Mouse (Mus musculus) midbrain, embryonic 16.5 days (tissue): ENCODE data around the gene Atp2c2. TPM values are rescaled to one million over a fixed set of nuclear protein-coding genes. Genes with fewer than 3 reads are reported as not detected.

Experiments
- ATAC-seq: fragments of 200-750 bp; cut with Nextera tagmentation; 2 replicates; pipeline ENCODE4 v1.8.0; 2017; ENCODE audit warnings: moderate TSS enrichment
- H3K27ac ChIP-seq: fragments of 300-500 bp; sonication (generic); 2 replicates; pipeline ENCODE4 v1.5.1; 2014; ENCODE audit warnings: mild to moderate bottlenecking, low read length, mixed read lengths
- H3K27me3 ChIP-seq: fragments of 300-500 bp; sonication (generic); 2 replicates; pipeline ENCODE4 v1.6.1; 2014; ENCODE audit warnings: low read depth, low read length, mixed read lengths; ENCODE audit not compliant: control insufficient read depth, insufficient read depth
- H3K36me3 ChIP-seq: fragments of 300-500 bp; sonication (generic); 2 replicates; pipeline ENCODE4 v1.6.1; 2014; ENCODE audit warnings: mild to moderate bottlenecking, low read length, moderate library complexity, mixed read lengths; ENCODE audit not compliant: control insufficient read depth, insufficient read depth
- H3K4me1 ChIP-seq: fragments of 300-500 bp; sonication (generic); 2 replicates; pipeline ENCODE4 v1.6.1; 2014; ENCODE audit warnings: mild to moderate bottlenecking, low read length, mixed read lengths; ENCODE audit not compliant: control insufficient read depth, insufficient read depth
- H3K4me2 ChIP-seq: fragments of 300-500 bp; sonication (generic); 2 replicates; pipeline ENCODE4 v1.6.1; 2014; ENCODE audit warnings: mild to moderate bottlenecking, low read length, mixed read lengths
- H3K4me3 ChIP-seq: fragments of 300-500 bp; sonication (generic); 2 replicates; pipeline ENCODE4 v1.5.1; 2014; ENCODE audit warnings: low read depth, mild to moderate bottlenecking, low read length, moderate library complexity, mixed read lengths
- H3K9ac ChIP-seq: fragments of 300-500 bp; sonication (generic); 2 replicates; pipeline ENCODE4 v1.6.1; 2014; ENCODE audit warnings: low read depth, low read length, mixed read lengths
- H3K9me3 ChIP-seq: fragments of 300-500 bp; sonication (generic); replicated peaks from 2 replicates; pipeline ENCODE4 v1.6.1; 2014; ENCODE audit warnings: mild to moderate bottlenecking, low read length, mixed read lengths; ENCODE audit not compliant: control insufficient read depth, poor library complexity, severe bottlenecking
- WGBS: fragments of 180-500 bp; shearing (Covaris S2); extraction: QIAGEN DNeasy Blood & Tissue Kit; methylation state at CpG from one replicate; pipeline ENCODE4 v1.1.7; 2014; 5-methylcytosine and 5-hydroxymethylcytosine counted together
- polyA plus RNA-seq: library from polyadenylated mRNA; unstranded; fragments of >200 nt; fragmentation: Nextera tagmentation; extraction: Ambion mirVana; gene quantifications from 2 replicates; pipeline ENCODE4 v1.2.1, GENCODE M21; 2015

Gene Atp2c2
- polyA plus RNA-seq, 1 experiment from 2014 or later = 0.18 TPM

DNA sequence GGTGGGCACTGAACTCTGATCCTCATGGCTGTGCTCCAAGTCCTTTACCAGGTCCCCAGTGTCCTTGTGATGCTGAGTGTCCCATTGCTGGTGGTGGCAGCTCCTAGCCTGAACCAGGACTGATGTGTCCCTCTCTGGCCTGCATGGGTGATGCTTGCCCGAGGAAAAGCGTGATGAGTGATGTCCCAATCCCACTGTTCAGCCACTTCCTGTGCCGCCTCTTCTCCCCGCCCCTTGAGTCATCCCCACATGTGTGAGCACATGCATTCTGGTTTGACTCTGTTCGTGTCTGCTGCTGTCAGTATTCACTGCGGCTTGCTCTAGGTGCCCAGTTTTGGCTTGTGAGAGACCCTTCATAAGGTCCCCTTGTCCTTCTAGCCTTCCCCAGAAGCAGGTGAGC lies 12.4 kb downstream of the Atp2c2 start:
- Histone ChIP-seq H3K36me3 (no peaks in the 10 kb centered on the region), H3K9me3 (no peaks in the 10 kb centered on the region), H3K4me2 (no peak overlapping the region), H3K27ac (no peak overlapping the region), H3K4me1 (no peaks in the 10 kb centered on the region), H3K27me3 (no peaks in the 10 kb centered on the region), H3K9ac (no peak overlapping the region), H3K4me3 (no peak overlapping the region)
- 89% methylated on average over 6 of the region's 6 CpGs for WGBS
- no peak for ATAC-seq

DNA sequence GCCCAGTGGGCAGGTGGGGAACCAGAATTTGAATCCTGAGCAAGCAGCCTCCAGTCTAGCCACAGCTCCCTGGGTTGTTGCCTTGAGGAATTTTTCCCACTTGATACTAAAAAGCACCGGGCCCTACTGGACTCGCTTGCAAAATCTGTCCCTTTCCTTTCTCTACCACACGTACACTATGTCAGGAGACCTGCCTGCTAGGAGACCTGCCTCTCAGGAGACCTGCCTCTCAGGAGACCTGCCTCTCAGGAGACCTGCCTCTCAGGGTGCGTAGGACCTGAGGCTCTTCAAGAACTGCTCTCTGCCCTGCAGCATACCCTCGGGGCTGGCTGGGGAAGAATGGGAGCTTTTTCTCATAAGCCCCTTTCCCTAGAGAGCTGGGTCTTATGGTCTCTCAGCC lies 13.6 kb downstream of the Atp2c2 start:
- no peak overlapping the region for H3K27ac ChIP-seq
- H3K4me3 ChIP-seq = no peak overlapping the region
- WGBS = 76% methylated on average over 5 of the region's 5 CpGs
- ATAC-seq = no peak
- no peaks in the 10 kb centered on the region for H3K36me3 ChIP-seq
- no peaks in the 10 kb centered on the region for H3K4me1 ChIP-seq
- no peaks in the 10 kb centered on the region for H3K9me3 ChIP-seq
- no peak overlapping the region for H3K4me2 ChIP-seq
- no peak overlapping the region for H3K9ac ChIP-seq
- H3K27me3 ChIP-seq = no peaks in the 10 kb centered on the region

- H3K36me3 ChIP-seq = no peaks in the 10 kb centered on the region
- no peaks in the 10 kb centered on the region for H3K27me3 ChIP-seq
- H3K9ac ChIP-seq = no peak overlapping the region
- ATAC-seq = no peak
- H3K4me1 ChIP-seq = no peaks in the 10 kb centered on the region
- H3K9me3 ChIP-seq = no peaks in the 10 kb centered on the region
- no peak overlapping the region for H3K27ac ChIP-seq
- 78% methylated on average over 12 of the region's 12 CpGs for WGBS
- no peak overlapping the region for H3K4me3 ChIP-seq
- H3K4me2 ChIP-seq = no peak overlapping the region
These were observed 15.4 kb downstream of the Atp2c2 start for GRCm38 (mm10) chr8:119715221-119715620.

DNA sequence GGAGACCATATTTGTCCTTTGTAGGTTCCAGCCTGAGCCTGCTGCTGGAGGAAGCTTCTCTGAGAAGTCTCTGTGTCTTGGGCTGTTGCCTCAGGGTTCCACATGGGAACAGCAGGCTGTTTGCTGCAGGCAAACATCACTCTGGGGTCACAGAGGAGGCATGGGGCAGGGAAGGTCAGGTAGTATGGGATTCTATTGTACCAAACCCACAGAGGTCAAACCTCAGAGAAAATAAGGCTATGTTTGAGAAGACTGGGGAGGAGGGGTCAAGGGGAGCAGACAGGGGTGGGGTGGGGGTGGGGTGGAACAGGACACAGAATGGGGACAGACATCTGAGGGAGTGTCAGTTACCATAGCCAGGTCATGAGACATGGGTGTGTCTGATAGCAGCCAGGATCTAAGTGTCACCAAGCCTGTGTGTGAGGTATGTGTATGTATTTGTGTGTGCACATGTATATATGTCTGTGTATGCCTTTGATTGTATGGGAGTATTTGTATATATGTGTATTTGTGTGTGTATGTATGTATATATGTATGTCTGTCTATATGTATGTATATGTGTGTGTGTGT lies 17.0 kb downstream of the Atp2c2 start:
- H3K9me3 ChIP-seq = no peaks in the 10 kb centered on the region
- H3K27me3 ChIP-seq = no peaks in the 10 kb centered on the region
- no peak overlapping the region for H3K4me3 ChIP-seq
- no peaks in the 10 kb centered on the region for H3K36me3 ChIP-seq
- no peaks in the 10 kb centered on the region for H3K4me1 ChIP-seq
- no peak overlapping the region for H3K4me2 ChIP-seq
- no peak overlapping the region for H3K9ac ChIP-seq
- no peak for ATAC-seq
- H3K27ac ChIP-seq = no peak overlapping the region

GRCm38 (mm10) chr8:119717765-119718164 lies 18.0 kb downstream of the Atp2c2 start:
- ATAC-seq = no peak
- H3K9me3 ChIP-seq = no peaks in the 10 kb centered on the region
- H3K4me1 ChIP-seq = no peaks in the 10 kb centered on the region
- no peak overlapping the region for H3K4me2 ChIP-seq
- no peak overlapping the region for H3K9ac ChIP-seq
- no peaks in the 10 kb centered on the region for H3K36me3 ChIP-seq
- H3K4me3 ChIP-seq = no peak overlapping the region
- H3K27me3 ChIP-seq = no peaks in the 10 kb centered on the region
- H3K27ac ChIP-seq = no peak overlapping the region
- 64% methylated on average over 9 of the region's 9 CpGs for WGBS

GRCm38 (mm10) chr8:119719011-119719501 lies 19.2 kb downstream of the Atp2c2 start:
- H3K27ac ChIP-seq = no peak overlapping the region
- H3K4me2 ChIP-seq = no peak overlapping the region
- H3K27me3 ChIP-seq = no peaks in the 10 kb centered on the region
- ATAC-seq = no peak
- WGBS = 54% methylated on average over 12 of the region's 12 CpGs
- no peak overlapping the region for H3K4me3 ChIP-seq
- no peak overlapping the region for H3K9ac ChIP-seq
- H3K36me3 ChIP-seq = no peaks in the 10 kb centered on the region
- H3K9me3 ChIP-seq = no peaks in the 10 kb centered on the region
- H3K4me1 ChIP-seq = no peaks in the 10 kb centered on the region

- no peak overlapping the region for H3K27ac ChIP-seq
- H3K4me2 ChIP-seq = no peak overlapping the region
- no peaks in the 10 kb centered on the region for H3K4me1 ChIP-seq
- no peak overlapping the region for H3K9ac ChIP-seq
- H3K9me3 ChIP-seq = no peaks in the 10 kb centered on the region
- H3K27me3 ChIP-seq = no peaks in the 10 kb centered on the region
- no peak overlapping the region for H3K4me3 ChIP-seq
- ATAC-seq = no peak
- H3K36me3 ChIP-seq = no peaks in the 10 kb centered on the region
- 55% methylated on average over 6 of the region's 6 CpGs for WGBS
These were observed 22.5 kb downstream of the Atp2c2 start for GRCm38 (mm10) chr8:119722348-119722747.

DNA sequence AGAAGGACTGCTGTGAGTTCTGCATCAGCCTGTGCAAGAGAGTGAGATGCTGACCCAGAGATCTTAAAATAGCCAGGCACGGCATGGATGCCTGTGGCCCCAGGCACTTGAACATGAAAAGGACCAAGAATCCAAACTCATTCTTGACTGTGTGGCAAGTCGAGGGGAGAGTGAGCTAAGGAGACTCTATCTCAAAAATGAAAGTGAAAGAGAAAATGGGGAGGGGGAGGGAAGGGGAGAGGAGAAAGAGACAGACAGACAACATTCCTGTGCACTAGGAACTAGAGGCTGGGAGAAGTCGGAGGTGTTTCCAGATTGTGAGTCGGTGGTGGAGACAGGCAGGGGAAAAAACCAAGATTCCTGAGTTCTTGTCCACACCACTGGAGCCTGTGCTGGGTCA lies 23.9 kb downstream of the Atp2c2 start:
- no peak overlapping the region for H3K9ac ChIP-seq
- no peaks in the 10 kb centered on the region for H3K9me3 ChIP-seq
- no peak overlapping the region for H3K4me2 ChIP-seq
- H3K36me3 ChIP-seq = no peaks in the 10 kb centered on the region
- ATAC-seq = no peak
- 75% methylated on average over 4 of the region's 4 CpGs for WGBS
- H3K27me3 ChIP-seq = no peaks in the 10 kb centered on the region
- H3K4me1 ChIP-seq = no peaks in the 10 kb centered on the region
- H3K4me3 ChIP-seq = no peak overlapping the region
- H3K27ac ChIP-seq = no peak overlapping the region

DNA sequence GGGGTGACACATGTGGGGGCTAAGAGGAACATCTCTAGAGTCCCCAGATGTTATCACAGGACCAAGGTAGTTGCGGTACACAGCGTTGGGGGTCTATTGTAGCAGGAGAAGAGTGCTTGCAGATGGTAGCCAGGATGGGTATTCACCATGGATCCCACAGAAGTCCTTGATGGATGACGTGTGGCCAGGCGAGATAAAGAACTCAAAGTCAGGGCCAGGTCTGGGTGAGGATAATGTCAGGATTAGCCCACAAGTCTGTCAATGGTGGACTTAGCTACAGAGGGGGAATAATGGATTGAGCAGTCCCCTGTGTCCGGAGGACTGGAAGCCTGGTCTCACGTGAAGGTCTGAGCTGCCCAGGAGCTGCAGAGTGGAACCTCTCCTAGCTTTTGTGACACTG lies 24.8 kb downstream of the Atp2c2 start:
- Histone ChIP-seq H3K27me3 (no peaks in the 10 kb centered on the region), H3K4me3 (no peak overlapping the region), H3K36me3 (no peaks in the 10 kb centered on the region), H3K4me1 (no peaks in the 10 kb centered on the region), H3K9ac (no peak overlapping the region), H3K9me3 (no peaks in the 10 kb centered on the region), H3K27ac (no peak overlapping the region), H3K4me2 (no peak overlapping the region)
- 78% methylated on average over 6 of the region's 6 CpGs for WGBS
- no peak for ATAC-seq
